Mouse (Mus musculus) layer of hippocampus, postnatal 14 days (tissue): ENCODE results near the gene Tead2. TPM values are rescaled to one million over a fixed set of nuclear protein-coding genes. Genes with fewer than 3 reads are reported as not detected.

ENCODE experiments used
- DNase-seq, 2 experiments: peaks; one replicate each; pipeline ENCODE4 v3.0.0; 2021 to 2022; ENCODE audit warnings: low spot score in 2 of 2, mixed read lengths in 1 of 2
- total RNA-seq, 2 experiments: library from RNA; stranded (reverse); gene quantifications; 2 replicates each; pipeline ENCODE4 v1.2.3; 2021

Gene Tead2
- total RNA-seq, 2 experiments from 2014 or later = 6.9 to 11.5 TPM

- DNase-seq = no peak
Measured at GRCm38 (mm10) chr7:45191161-45191560, 24.4 kb upstream of the Tead2 start.

- DNase-seq = no peak
Measured at GRCm38 (mm10) chr7:45191803-45192363, 23.7 kb upstream of the Tead2 start.

GRCm38 (mm10) chr7:45192585-45193310 lies 22.8 kb upstream of the Tead2 start:
- DNase-seq = no peak

- DNase-seq = no peak
Measured at GRCm38 (mm10) chr7:45193406-45193805, 22.1 kb upstream of the Tead2 start.

- no peak for DNase-seq
Measured at GRCm38 (mm10) chr7:45193871-45194785, 21.4 kb upstream of the Tead2 start.

- no peak for DNase-seq
Measured at GRCm38 (mm10) chr7:45195341-45196175, 20.0 kb upstream of the Tead2 start.

- DNase-seq = no peak
Measured at GRCm38 (mm10) chr7:45196176-45196535, 19.4 kb upstream of the Tead2 start.

- DNase-seq = no peak
Measured at GRCm38 (mm10) chr7:45196994-45197393, 18.6 kb upstream of the Tead2 start.

GRCm38 (mm10) chr7:45198435-45198834 lies 17.1 kb upstream of the Tead2 start:
- DNase-seq = peak; percentile 69 to 77

- DNase-seq = no peak
Measured at GRCm38 (mm10) chr7:45198961-45199360, 16.6 kb upstream of the Tead2 start.

GRCm38 (mm10) chr7:45202654-45203053 lies 12.9 kb upstream of the Tead2 start:
- DNase-seq = no peak

- peak; percentile 88 to 94 for DNase-seq
Measured at GRCm38 (mm10) chr7:45204380-45205143, 11.0 kb upstream of the Tead2 start, which contains the start of gene Ccdc155. TSS of gene Ccdc155 (minus strand) at chr7:45204892.

- DNase-seq = no peak
Measured at GRCm38 (mm10) chr7:45208260-45208659, 7.3 kb upstream of the Tead2 start.

- DNase-seq = no peak
Measured at GRCm38 (mm10) chr7:45211070-45211469, 4.5 kb upstream of the Tead2 start.

GRCm38 (mm10) chr7:45211851-45212251 lies 3.7 kb upstream of the Tead2 start, which contains the start of gene Dkkl1:
TSS of gene Dkkl1 (minus strand) at chr7:45212147.
- no peak for DNase-seq

GRCm38 (mm10) chr7:45212356-45212755 lies 3.2 kb upstream of the Tead2 start:
- DNase-seq = no peak

GRCm38 (mm10) chr7:45213708-45214107 lies 1.8 kb upstream of the Tead2 start:
- DNase-seq = no peak

- no peak for DNase-seq
Measured at GRCm38 (mm10) chr7:45216442-45217183, 1.1 kb downstream of the Tead2 start.

GRCm38 (mm10) chr7:45221680-45222079 lies 6.1 kb downstream of the Tead2 start:
- no peak for DNase-seq
